Mouse (Mus musculus) central nervous system, embryonic 11.5 days (tissue): ENCODE data around the gene Prl8a2. TPM values are rescaled to one million over a fixed set of nuclear protein-coding genes. Genes with fewer than 3 reads are reported as not detected.

Experiments
- polyA plus RNA-seq: library from polyadenylated mRNA; depleted of rRNA; stranded (reverse); fragments of >200 nt; gene quantifications from 2 replicates; pipeline ENCODE4 v1.2.3, GENCODE M21; 2012; rRNA removed

Prl8a2 gene
- 1.0 TPM in 1 of 2 replicates, not detected in the other for polyA plus RNA-seq

GRCm38 (mm10) chr13:27345373-27345772 lies at the start of gene Prl8a2:
TSS of gene Prl8a2 (plus strand) at chr13:27345673.

GRCm38 (mm10) chr13:27312334-27313225 lies 32.9 kb upstream of the Prl8a2 start, which contains the start of gene Prl6a1:
TSS of gene Prl6a1 (plus strand) at chr13:27312627.

GRCm38 (mm10) chr13:27390746-27391145 lies 45.3 kb downstream of the Prl8a2 start, which contains the start of gene Prl2b1:
TSS of gene Prl2b1 (minus strand) at chr13:27390846.

Other genes starting within 250 kb of the Prl8a2 start
- not detected in 2 replicates for gene Prl3d2, start 224.0 kb upstream of the Prl8a2 start, polyA plus RNA-seq
- gene Prl3d3, start 188.9 kb upstream of the Prl8a2 start, polyA plus RNA-seq: not detected in 2 replicates
- not detected in 2 replicates for gene Prl3c1, start 149.0 kb upstream of the Prl8a2 start, polyA plus RNA-seq
- gene Prl3b1, start 103.8 kb upstream of the Prl8a2 start, polyA plus RNA-seq: 0.65 and 2.2 TPM in 2 replicates
- gene Prl3a1, start 86.2 kb upstream of the Prl8a2 start, polyA plus RNA-seq: not detected in 2 replicates
- gene Prl6a1, start 33.0 kb upstream of the Prl8a2 start, polyA plus RNA-seq: not detected in 2 replicates
- 0.34 TPM in 1 of 2 replicates, not detected in the other for gene Prl2b1, start 45.2 kb downstream of the Prl8a2 start, polyA plus RNA-seq
- gene Prl8a6, start 93.0 kb downstream of the Prl8a2 start, polyA plus RNA-seq: 0.11 TPM in 1 of 2 replicates, not detected in the other
- 0.20 TPM in 1 of 2 replicates, not detected in the other for gene Prl8a8, start 167.5 kb downstream of the Prl8a2 start, polyA plus RNA-seq
- gene Prl8a9, start 218.9 kb downstream of the Prl8a2 start, polyA plus RNA-seq: 0.58 TPM in 1 of 2 replicates, not detected in the other
- gene Prl8a1, start 236.5 kb downstream of the Prl8a2 start, polyA plus RNA-seq: not detected in 2 replicates